Mouse (Mus musculus): ENCODE results near the gene Smg6.

The Smg6 gene

DNA sequence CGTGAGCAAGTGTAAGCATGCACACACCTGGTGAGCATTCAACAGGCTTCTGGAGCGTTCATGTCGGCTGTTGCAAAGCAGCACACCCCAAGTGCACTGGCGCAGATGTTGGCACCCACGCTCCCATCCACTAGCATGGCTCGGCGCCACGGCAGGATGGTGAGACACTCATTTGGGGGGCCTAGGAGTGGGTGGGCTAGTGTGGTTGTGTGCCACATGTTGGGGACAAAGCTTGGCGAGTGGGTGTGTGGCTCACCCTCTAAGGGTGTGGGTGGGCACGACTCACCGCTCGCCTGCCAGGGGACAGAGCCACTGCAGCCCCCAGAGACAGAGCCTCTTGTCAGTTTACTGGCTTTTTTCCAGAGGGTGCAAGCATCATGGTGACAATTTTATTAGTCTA is 275.3 kb downstream of the Smg6 start:
- in situ Hi-C loops (cut with MboI; ENCODE audit: low pct_unique_long_range_greater_than_20kb in 1 of 2, low sequenced_read_pairs in 2 of 2, unreplicated experiment in 1 of 2): no loop called here

DNA sequence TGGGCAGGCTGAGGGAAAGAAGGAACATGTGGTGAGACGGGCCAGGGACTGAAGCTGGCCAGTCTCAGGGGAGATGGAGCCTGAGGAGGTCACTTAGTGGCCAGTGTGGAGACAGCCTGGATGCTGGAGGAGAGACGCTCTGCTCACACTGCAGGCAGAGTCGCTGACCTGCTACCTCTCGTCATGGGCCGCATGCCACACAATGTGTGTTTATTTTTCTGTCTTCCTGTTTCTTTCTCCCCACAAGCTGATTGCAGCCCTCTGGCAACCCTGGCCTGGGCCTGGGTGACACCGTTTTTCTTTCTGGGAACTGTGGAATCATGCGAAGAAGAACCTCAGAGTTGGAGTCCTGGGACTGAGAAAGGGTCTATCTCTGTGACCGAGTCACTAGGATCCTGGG is 276.1 kb downstream of the Smg6 start:
- in situ Hi-C loops (cut with MboI; ENCODE audit: low pct_unique_long_range_greater_than_20kb in 1 of 2, low sequenced_read_pairs in 2 of 2, unreplicated experiment in 1 of 2): no loop called here

DNA sequence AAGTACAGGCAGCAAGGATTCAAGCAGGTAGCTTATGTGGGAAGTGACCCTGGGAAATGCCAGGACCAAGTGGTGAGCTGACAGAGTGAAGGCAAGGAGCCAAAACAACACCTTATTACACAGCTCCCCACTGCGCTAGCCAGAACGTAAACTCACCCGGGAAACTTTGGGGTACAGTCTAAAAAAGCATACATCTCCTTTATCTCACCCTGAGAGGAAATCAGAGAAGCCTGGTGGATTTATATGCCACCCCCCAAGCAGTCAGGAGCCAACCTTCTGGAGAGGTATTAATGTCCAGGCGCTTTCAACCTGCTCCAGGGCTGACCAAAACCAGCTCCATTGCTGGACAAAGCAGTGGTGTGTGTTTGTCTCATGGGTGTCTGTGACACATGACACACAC is 278.3 kb downstream of the Smg6 start:
- in situ Hi-C loops (cut with MboI; ENCODE audit: low pct_unique_long_range_greater_than_20kb in 1 of 2, low sequenced_read_pairs in 2 of 2, unreplicated experiment in 1 of 2): no loop called here

DNA sequence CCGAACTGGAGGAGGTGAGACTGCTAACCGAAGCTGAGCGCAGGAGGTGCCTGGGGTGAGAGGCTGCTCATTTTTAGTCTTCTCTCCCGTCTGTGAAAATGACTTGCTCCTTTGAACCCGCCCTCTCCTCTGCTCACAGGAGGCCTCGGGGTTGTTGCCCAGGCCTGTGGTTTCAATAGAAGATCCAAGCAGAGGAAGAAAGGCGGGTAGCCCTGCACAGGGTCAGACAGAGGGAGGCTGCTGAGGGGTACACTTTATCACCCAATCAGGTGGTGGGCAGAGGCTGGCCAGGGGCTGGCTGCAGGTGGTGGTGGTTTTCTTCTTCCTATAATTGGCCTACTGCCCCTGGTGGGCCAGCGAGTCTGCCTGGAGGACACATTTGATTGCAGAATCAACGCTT is 278.8 kb downstream of the Smg6 start:
- in situ Hi-C loops (cut with MboI; ENCODE audit: low pct_unique_long_range_greater_than_20kb in 1 of 2, low sequenced_read_pairs in 2 of 2, unreplicated experiment in 1 of 2): no loop called here

- in situ Hi-C loops (cut with MboI; ENCODE audit: low pct_unique_long_range_greater_than_20kb in 1 of 2, low sequenced_read_pairs in 2 of 2, unreplicated experiment in 1 of 2): no loop called here
These were observed 280.7 kb downstream of the Smg6 start for GRCm38 (mm10) chr11:75206347-75206746.

DNA sequence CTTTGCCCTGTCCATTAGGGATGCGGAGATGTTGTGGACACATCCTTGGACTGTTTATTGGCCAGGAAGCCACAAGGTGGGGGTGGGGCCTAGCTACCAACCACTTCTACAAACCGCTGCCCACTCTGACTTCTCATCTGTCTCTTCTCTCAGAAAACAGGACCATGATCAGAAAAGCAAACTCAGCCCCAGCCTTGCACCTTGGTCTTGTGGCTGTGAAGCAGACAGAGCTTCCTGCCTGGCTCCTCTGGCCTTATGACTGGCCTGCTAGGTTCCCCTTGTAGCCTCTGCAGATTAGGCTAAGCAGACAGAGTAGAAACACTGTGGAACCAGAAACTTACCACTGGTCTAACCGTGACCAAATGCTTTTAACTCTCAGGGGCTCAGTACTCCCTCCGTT is 283.7 kb downstream of the Smg6 start:
- in situ Hi-C loops (cut with MboI; ENCODE audit: low pct_unique_long_range_greater_than_20kb in 1 of 2, low sequenced_read_pairs in 2 of 2, unreplicated experiment in 1 of 2): no loop called here

DNA sequence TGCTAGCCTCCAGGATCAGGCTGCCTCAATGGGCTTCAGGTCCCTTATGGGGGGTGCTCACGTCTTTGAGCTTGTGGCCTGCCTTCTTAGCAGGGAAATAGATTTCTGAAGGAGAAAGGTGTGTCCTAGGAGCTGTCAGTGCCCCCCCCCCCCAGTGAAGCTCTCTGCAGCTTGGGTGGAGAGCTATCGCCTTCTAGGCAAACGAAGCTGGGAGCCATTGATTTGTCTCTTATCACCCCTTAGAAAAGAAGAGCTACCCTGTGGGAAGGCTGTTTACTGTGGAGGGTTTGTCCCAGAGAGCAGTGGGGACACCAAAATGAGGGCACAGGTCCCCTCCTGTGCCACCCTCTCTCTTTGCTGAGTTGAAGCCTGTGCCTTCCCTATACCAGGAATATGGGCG is 284.5 kb downstream of the Smg6 start:
- in situ Hi-C loops (cut with MboI; ENCODE audit: low pct_unique_long_range_greater_than_20kb in 1 of 2, low sequenced_read_pairs in 2 of 2, unreplicated experiment in 1 of 2): no loop called here

DNA sequence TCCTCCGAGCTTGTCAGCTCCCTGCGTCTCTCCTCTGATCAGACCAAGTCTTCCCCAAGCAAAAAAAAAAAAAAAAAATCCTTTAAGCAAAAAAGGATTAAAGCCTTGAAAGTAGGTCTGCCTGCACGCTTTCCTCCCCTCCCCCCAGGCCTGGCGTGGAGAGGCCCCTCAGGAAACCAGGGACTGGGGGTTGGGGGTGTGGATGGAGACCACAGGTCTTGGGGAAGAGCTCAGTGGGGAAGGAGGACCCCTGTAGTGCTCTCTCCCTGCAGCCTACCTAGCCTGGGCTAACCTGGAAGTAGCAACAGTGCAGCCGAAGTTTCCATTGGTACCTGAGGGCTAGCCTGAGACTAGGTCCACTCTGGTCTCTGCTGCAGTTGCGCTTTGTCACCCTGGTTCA is 285.1 kb downstream of the Smg6 start:
- in situ Hi-C loops (cut with MboI; ENCODE audit: low pct_unique_long_range_greater_than_20kb in 1 of 2, low sequenced_read_pairs in 2 of 2, unreplicated experiment in 1 of 2): no loop called here

- in situ Hi-C loops (cut with MboI; ENCODE audit: low pct_unique_long_range_greater_than_20kb in 1 of 2, low sequenced_read_pairs in 2 of 2, unreplicated experiment in 1 of 2): no loop called here
These were observed 286.5 kb downstream of the Smg6 start for GRCm38 (mm10) chr11:75212031-75212667.

- in situ Hi-C loops (cut with MboI; ENCODE audit: low pct_unique_long_range_greater_than_20kb in 1 of 2, low sequenced_read_pairs in 2 of 2, unreplicated experiment in 1 of 2): no loop called here
These were observed 287.3 kb downstream of the Smg6 start for GRCm38 (mm10) chr11:75212876-75213275.

- in situ Hi-C loops (cut with MboI; ENCODE audit: low pct_unique_long_range_greater_than_20kb in 1 of 2, low sequenced_read_pairs in 2 of 2, unreplicated experiment in 1 of 2): no loop called here
These were observed 287.9 kb downstream of the Smg6 start for GRCm38 (mm10) chr11:75213372-75214080.

All from mouse embryonic stem cell (cell line).